Mouse (Mus musculus): ENCODE measurements at regions not wholly inside any gene's neighbourhood (a gene's known extent, or its start where the extent isn't known, plus 50 kb on each side); places are given as distances from the start of the nearest gene placed in this dataset.
"Not testable (repeated sequence)": the region's sequence is repeated elsewhere in the genome, so short reads cannot be mapped to it uniquely, and the experiment has no call there.

DNA sequence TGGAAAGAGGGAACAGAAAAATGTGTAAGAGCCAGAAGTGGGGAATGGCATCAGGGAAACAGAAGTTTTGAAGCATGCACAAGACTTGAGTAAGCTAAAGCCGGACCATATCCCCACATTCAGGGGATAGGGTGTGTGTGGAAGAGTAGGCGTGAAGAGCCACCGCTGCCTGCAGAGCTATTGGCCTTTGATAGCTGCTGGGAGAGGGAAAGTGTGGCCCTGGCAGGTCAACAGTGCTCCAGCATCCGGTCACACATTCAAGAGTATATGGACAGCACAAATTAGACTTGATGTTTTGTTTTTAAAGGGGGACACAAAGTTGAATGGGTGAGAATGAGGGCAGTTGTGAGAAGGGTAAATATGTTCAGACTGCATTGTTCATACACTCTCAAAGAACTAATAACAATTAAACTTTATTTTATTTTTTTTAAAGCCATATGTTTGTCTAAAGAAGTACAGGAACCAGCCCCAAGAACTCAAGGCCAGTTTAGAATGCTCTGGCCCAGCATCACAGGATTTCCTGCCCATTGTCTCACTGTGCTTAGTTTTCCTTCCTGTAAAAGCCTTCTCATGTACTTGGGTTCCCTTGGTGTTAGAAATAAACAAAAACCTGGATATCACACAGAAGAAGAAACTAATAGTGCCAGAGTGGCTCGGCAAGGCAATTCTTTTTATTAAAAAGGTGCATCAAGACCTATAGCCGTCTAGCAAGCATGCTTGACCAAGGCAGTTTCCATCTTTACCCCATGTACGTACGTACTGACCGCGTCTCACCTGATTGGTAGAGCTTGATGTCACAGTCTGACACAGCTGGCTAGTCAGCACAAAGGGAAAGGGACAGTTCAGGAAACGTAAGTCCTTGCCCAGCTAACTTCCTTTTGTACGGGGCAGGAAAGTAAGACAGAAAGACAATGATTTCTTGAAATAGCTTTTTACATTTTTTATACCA, 144.6 kb upstream of the Rbbp6 start:
- DNase-seq = peak; percentile 60

DNA sequence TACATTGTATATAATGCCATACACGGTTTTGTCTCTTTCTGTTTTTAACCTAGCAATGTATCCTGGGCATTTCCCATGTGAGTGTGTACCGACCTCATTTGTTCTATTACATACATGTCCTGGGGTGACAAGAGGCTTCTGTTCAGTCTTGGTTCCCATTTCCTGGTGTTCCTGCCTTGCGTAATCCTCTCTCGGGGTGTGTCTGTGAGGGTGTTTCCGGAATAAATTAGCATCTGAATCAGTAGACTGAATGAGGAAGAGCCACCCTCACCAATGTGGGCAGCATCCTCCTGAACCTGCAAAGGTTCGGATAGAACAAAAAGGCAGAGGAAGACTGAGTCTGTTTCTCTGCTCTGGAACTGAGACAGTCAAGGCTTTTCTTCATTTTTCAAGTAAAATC, 142.1 kb upstream of the Rbbp6 start:
- DNase-seq = no peak

DNA sequence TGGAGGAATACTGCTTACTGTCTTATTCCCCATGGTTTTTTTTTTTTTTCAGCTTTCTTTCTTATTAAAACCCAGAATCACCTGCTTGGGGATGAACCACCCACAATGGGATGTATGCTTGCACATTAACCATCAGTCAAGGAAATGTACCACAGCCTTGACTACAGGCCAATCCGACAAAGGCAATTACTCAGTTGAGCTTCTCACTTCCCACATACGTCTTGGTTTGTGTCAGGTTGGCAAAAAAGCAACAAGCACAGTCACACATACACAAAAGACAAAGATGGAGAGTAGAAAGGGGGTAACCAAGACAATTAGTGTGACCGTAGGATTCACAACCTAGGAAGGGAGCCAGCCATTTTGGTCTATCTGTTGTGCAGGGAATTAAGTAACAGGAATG, 126.4 kb upstream of the Rbbp6 start:
- DNase-seq = no peak

DNA sequence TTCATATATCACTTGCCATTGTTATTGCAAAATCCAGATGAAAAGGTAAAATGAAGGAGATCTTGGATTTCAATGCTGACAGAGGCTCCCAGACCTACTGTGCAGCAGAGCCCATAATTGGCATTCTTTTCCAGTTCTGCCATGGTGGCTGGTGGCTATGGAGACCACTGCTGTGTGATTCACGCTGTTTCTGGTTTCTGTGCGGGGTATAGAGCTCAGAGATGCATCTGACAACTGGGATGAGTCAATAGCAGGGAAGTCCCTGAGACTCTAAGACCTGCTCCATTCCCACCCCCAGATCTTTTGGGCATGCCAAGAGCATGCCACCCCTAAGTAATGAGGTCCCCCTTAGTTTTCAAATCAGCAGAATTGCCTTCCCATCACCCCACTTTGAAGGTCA, 120.7 kb upstream of the Rbbp6 start:
- DNase-seq = no peak

DNA sequence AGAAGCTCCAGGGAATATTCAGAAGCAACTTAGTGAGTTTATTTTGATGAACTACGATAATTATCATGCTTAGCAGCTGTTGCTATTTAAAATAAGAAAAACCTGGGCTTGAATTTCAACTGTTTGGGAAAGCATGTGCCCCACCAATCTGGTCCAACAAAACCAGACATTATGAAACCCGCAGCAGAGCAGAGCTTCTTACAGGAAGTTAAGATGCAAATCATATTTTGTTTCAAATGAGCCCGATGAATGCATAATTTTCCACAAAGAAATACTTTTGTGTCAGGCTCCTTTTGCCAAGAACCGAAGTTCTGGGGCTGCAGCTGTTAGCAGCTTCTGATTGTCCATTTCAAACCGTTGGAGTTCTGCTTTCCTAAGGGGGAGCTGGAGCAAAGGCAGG, 118.1 kb upstream of the Rbbp6 start:
- no peak for DNase-seq

DNA sequence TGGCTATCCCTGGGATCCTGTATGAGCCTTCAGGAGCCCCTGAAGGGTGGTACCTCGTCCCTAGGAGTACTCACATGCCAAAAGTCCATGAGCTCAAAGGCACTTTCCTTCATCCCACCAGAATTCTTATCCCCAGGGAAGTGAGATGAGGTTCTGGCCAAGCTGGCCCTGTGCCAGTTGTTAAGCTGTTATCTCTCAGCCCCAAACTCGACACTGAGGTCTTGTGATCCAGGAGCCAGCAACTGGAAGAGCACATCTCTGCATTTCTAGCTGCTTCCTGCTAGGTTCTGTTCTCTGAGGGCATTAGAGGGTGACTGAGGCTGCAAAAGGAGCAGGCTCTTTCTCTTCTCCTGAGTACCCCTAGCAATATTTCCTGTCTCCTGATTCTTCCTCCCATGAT, 92.1 kb upstream of the Rbbp6 start:
- peak; percentile 6 for DNase-seq

DNA sequence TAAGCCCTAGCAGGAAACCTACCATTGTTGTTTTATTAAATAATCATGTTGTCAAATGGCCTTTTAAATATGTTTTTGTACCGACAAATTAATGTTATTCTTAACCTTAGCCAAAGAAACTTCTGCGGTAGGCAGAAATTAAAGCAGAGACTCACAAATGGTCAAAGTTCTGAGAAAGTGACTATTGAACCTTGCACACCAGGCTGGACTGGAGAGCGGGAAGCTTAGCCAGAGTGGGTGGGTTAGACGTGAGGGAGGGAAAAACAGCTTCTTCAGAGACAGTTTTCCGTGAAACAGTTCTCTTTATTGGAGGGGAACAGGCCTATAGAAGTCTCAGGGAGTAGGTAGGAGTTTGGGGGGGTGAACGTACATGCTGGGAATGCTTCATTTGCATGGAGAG, 89.2 kb upstream of the Rbbp6 start:
- peak; percentile 36 for DNase-seq

DNA sequence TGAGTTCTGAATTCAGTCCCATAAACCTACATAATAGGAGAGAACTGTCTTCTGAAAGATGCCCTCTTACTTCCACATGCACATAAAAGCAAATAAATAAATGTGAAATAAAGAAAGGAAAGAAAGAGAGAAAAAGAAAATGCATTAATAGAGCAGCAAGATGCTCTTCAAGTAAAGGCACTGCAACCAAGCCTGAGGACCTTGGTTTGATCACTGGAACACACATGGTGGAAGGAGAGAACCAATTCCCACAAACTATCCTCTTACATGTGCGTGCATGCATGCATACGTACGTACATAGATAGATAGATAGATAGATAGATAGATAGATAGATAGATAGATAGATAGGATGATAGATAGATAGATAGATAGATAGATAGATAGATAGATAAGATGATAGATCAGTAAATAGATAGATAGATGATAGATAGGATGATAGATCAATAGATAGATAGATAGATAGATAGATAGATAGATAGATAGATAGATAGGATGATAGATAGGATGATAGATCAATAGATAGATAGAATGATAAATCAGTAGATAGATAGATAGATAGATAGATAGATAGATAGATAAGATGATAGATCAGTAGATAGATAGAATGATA, 83.5 kb upstream of the Rbbp6 start:
- DNase-seq = not testable (repeated sequence)

DNA sequence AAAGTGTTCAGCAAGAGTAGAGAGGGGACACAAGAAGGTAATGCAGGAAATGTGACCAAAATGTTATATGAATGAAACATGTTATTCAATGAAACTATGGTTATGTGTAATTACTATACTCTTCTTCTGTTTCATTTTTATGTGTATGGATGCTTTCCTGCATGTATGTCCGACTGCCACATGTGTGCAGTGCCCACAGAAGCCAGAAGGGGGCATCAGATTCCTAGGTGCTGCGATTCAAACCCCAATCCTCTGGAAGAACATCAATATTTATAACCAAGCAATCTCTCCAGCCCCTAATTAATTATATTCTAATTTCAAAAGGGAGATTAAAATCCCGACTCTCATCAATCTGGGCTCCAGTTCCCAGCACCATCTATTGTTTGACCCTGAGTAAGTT, 78.7 kb upstream of the Rbbp6 start:
- DNase-seq = no peak

DNA sequence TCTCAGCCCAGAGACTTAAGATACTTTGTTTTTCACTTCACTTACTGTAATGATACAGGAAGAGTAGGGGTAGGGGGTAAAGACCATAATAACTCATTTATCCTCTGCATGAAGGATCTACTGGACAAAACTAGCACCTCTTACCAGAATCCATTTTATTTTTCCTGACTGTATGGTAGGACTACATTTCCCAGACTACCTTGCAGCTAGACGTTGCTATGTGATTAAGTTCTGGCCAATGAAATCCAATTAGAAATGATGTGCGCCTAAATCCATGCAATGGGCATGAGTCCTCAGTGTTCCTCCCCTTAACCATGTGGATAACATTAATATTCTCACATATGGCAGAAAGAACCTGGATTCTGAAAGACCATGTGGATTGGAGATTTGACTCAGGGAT, 68.3 kb upstream of the Rbbp6 start:
- DNase-seq = no peak

DNA sequence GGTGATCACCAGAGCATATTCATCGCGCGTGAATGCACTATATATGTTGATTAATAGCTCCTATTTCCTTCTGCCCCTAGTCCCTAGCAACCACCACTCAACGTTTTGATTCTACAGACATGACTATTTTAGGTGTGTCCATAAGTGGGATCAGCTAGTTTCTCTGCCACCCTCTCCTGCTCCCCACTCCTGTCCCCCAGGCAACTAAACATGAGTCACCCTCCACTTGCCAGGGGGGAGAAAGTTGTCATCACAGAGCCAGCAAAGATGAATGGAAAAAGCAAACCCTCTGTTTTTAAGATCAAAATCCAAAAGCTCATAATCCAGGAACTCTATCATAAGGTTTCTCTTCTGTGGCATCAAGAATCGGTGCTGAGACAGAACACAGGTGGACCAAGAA, 59.4 kb upstream of the Rbbp6 start:
- no peak for DNase-seq

DNA sequence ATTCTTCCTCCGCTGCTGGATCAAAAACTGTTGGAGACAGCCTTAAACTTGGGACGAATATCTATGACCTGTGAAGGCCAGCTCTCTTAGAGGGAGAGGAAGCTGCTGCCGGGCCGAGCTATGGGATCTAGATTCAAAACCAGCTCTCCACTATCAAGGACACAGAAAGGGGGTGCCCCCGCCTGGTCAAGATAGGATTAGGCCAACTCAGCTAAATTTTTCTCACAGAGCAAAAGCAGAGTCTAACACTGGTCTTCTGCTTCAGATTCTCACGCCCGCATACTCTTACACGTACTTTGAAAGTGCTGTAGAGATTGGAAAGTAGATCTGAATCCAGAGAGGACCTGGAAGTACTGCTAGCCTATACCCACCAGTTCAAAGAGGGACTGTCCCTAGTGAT, 56.2 kb upstream of the Rbbp6 start:
- peak; percentile 11 for DNase-seq
